Mouse (Mus musculus): ENCODE measurements around the gene Prim1.
"Not testable (repeated sequence)": the region's sequence is repeated elsewhere in the genome, so short reads cannot be mapped to it uniquely, and the experiment has no call there.

Gene Prim1

DNA sequence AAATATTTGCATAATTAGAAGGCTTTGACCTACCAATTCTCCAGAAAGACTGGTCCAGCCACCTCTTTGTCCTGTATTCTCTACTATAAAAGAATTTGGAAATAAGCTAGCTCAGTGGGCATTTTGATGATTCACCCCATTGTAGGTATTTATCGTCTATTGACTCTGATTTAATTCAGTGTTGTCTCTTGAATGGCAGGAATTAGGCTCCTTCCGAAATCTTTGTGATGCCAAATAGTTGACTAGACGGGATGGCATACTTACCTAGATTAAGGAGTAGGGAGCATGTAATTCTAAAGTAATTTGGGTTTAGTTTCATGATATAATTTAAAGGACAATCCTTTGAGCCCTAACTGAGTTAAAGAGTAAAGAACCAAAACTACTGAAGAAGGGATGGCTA, 23.0 kb downstream of the Prim1 start:
- DNase-seq (ENCODE audit: low read depth, low spot score) = no peak

DNA sequence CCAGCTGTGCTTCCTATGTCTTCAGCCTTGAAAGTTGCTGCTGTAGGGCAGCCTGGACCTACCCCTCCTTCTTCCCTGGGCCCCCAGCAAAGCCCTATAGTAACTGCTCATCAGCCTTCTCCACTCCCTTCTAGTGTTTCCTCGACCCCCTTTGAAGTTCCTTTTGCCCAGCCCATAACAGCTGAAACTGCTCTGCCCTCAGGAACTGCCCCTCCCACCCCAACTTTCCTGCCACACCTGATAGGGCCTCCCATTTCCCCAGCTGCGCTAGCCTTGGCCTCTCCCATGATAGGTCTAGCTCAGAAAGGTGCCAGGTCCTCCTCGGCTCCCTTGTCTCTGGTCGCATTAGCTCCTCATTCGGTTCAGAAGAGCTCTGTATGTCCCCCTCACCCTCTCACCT, 24.2 kb downstream of the Prim1 start:
- no peak for DNase-seq (ENCODE audit: low read depth, low spot score)

DNA sequence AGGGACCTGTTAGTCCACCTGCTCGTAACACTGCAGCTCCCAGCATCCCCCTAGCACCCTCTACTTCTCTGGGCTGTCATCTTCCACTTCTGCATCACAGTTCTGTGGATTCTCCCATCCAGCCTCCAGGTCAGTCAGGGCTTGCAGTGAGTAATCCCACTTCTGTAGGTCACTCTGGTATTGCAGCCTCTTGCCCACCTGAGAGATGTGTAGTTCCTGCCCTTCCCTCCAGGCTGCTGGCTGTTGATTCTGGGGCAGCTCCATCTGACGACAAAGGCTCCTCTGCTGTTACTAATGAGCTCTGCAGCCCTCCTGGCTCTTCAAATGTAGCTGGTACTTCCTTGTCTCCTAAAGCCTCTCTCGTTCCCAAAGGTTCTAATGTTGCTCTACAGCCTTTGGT, 24.9 kb downstream of the Prim1 start:
- DNase-seq (ENCODE audit: low read depth, low spot score) = no peak

DNA sequence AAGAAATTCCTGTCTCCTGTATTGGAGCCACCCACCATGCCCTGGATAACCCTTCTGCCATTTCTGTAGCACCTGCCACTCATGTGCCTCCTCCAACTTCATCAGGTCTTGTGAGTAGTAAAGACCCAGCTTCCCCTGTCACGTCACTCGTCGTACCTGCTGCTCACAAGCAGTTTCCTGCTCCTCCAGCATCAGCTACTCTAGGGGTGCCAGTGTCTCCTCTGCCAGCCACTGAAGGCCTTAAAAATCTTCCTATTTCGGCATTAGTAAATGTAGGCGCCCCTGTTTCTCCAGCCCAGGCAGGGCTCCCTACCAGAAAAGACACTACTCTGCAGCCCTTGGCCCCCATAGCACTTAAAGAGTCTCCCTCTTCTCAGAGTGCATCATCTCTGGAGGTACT, 25.3 kb downstream of the Prim1 start:
- DNase-seq (ENCODE audit: low read depth, low spot score) = no peak

DNA sequence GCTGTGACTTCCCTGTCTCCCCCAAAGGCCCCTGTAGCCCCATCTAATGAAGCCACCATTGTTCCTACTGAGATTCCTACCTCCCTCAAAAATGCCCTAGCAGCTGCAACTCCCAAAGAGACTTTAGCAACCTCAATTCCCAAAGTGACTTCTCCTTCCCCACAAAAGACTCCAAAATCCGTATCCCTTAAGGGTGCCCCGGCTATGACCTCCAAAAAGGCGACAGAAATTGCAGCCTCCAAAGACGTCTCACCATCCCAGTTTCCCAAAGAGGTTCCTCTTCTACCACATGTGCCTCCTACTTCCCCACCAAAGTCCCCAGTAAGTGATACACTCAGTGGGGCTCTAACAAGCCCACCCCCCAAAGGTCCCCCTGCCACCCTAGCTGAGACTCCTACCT, 26.7 kb downstream of the Prim1 start:
- DNase-seq (ENCODE audit: low read depth, low spot score) = no peak

DNA sequence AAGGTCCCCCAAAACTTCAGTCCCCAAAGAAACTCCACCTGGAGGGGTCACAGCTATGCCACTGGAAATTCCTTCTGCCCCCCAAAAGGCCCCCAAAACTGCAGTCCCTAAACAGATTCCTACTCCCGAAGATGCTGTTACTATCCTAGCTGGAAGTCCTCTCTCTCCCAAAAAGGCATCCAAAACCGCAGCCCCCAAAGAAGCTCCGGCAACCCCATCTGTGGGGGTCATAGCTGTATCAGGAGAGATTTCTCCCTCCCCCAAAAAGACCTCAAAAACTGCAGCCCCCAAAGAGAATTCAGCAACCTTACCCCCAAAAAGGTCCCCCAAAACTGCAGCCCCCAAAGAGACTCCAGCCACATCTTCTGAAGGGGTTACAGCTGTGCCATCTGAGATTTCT, 27.5 kb downstream of the Prim1 start:
- DNase-seq (ENCODE audit: low read depth, low spot score) = no peak

DNA sequence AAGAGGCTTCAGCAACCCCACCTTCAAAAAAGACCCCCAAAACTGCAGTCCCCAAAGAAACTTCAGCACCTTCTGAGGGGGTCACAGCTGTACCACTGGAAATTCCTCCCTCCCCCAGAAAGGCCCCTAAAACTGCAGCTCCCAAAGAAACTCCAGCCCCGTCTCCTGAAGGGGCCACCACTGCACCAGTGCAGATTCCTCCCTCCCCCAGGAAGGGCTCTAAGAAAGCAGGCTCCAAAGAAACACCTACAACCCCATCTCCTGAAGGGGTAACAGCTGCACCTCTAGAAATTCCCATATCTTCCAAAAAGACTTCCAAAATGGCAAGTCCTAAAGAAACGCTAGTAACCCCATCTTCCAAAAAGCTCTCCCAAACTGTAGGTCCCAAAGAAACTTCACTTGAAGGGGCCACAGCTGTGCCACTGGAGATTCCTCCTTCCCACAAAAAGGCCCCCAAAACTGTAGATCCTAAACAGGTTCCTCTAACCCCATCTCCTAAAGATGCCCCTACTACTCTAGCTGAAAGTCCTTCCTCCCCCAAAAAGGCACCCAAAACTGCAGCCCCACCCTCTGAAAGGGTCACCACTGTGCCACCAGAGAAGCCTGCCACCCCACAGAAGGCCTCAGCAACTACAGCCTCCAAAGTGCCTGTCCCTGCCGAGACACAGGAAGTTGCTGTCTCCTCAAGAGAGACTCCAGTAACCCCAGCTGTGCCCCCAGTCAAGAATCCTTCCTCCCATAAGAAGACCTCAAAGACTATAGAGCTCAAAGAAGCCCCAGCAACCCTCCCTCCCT, 28.3 kb downstream of the Prim1 start:
- no peak for DNase-seq (ENCODE audit: low read depth, low spot score)

DNA sequence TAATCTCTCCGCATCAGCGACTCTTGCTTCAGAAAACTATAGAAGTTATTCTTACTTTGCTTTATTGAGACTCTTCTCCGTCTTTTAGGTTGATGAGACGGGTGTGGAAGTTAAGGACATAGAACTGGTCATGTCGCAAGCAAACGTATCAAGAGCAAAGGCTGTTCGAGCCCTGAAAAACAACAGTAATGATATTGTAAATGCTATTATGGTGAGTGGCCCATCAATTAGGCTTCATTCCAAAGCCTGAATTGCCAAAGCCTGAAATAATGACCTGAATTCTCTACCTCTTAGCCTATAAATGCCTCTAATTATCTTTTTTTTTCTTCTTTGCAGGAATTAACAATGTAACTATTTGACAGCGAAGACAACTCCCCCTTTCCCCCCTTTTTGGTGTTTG, 33.2 kb downstream of the Prim1 start:
- DNase-seq (ENCODE audit: low read depth, low spot score) = no peak

DNA sequence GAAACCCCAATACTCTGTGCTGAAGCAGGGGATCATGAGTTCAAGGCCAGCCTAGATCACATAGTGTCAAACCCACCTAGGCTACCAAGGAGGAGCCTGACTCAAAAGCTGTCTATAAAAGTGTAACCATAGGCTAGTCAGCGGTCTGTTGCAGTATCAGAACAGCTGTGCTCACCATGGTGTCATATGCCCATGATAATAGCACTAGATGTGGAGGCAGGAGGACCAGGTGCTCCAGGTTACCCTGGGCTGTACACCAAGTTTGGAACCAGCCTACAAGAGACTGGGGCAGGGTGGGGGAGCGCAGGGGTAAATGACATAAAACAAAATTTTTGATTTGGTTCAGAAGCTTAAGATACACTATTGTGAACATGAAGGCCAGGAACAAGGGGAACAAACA, 34.8 kb downstream of the Prim1 start:
- no peak for DNase-seq (ENCODE audit: low read depth, low spot score)

DNA sequence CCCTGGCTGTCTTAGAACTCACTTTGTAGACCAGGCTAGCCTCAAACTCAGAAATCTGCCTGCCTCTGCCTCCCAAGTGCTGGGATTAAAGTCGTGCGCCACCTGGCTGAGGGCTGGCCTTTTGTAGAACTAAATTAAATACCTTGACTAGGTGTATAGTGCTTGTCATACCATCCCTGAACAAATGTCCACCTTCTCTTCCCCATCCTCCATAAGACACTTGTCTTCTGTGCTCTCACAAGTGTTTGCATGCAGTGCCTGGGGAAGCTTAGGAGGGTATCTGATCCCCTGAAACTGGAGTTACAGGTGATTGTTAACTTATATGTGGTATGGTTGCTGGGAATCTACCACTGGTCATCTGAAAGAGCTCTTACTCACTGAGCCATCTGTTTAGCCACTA, 35.4 kb downstream of the Prim1 start:
- no peak for DNase-seq (ENCODE audit: low read depth, low spot score)

DNA sequence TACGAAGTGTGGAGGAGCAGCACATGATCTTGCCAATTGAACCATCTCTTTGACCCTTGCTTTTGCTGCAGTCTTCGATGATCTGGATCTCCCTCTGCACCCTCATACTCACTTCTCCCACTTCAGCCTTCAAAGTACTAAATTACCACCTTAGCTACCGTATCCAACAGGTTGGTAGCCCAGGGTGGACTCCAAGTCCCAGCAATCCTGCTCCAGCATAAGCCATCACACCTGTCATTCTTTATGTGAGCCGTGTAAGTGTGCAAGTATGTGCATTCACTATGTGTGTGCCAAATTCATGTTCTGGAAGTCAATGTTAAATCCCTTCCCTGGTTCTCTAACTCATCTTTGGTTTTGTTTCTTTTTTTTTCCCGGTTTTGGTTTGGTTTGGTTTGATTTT, 36.6 kb downstream of the Prim1 start:
- DNase-seq (ENCODE audit: low read depth, low spot score) = no peak

DNA sequence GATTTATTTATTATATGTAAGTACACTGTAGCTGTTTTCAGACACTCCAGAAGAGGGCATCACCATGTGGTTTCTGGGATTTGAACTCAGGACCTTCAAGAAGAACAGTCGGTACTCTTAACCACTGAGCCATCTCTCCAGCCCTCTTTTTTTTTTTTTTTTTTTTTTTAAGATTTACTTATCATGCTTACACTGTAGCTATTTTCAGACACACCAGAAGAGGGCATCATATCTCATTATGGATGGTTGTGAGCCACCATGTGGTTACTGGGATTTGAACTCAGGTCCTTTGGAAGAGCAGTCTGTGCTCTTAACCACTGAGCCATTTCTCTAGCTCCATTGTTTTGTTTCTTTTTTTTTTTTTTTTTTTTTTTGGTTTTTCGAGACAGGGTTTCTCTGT, 37.2 kb downstream of the Prim1 start:
- not testable (repeated sequence) for DNase-seq (ENCODE audit: low read depth, low spot score)

DNA sequence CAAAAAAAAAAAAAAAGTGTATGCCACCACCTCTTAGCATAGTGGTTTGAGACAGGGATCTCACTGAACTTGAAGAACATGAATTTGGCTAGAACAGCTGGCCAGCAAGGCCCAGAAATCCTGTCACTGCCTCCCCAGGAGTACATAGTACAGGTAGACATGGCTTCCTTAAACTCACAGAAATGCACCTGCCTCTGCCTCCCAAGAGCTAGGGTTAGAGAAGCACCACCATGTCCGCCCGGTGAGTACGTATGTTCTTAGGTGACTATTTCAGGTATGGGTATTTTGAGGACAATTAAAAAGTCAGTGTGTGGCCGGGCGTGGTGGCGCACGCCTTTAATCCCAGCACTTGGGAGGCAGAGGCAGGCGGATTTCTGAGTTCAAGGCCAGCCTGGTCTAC, 38.0 kb downstream of the Prim1 start:
- no peak for DNase-seq (ENCODE audit: low read depth, low spot score)

DNA sequence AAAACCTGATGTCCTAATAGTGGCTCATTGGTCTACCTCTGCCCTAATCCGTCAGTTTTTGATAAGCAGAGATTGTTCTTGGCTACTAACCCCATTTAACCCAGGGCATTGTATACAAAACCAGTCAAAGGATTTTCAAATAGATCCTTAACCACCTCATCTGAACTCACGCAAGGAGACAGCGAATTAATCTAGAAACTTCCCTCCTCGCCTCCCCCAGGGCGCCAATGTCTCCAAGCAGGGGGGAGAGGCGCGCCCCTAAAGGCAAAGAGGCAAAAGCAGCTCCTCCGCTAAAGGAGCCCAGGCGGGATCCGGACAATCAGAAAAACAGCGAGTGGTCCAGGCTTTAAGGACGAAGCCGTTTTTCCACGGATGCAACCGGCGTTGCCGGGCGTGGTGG, 43.2 kb downstream of the Prim1 start:
- DNase-seq (ENCODE audit: low read depth, low spot score) = no peak

DNA sequence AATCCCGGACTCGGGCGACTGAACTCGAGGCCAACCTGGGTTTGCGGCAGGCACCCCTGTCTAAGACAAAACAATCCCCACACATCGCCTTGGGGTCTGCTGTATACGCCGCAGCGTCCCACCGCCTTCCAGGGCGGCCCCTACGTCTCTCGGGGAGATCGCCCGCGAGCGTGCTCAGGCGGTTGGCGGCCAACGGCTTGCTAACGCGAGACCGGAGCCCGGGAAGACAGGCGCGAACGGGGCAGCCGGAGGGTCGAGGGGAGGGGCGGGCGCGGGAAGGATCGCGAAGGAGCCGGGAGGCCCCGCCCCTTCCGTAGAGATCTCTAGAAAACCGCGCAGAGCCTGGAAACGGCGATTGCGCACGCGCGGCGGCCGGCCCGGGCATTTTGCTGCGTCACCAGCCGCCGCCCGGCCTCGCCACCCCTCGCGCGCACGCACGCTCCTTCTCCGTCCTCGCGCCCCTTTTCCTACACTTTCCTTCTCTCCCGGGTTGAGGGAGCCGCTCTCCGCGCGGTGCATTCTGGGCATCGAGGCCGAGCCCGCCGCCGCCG, 43.7 kb downstream of the Prim1 start, which contains the start of gene Ptges3:
Gene Ptges3, plus strand, starts transcription at position 354 of the 551 bp plus-strand sequence.
- DNase-seq (ENCODE audit: low read depth, low spot score) = peak; percentile 97

DNA sequence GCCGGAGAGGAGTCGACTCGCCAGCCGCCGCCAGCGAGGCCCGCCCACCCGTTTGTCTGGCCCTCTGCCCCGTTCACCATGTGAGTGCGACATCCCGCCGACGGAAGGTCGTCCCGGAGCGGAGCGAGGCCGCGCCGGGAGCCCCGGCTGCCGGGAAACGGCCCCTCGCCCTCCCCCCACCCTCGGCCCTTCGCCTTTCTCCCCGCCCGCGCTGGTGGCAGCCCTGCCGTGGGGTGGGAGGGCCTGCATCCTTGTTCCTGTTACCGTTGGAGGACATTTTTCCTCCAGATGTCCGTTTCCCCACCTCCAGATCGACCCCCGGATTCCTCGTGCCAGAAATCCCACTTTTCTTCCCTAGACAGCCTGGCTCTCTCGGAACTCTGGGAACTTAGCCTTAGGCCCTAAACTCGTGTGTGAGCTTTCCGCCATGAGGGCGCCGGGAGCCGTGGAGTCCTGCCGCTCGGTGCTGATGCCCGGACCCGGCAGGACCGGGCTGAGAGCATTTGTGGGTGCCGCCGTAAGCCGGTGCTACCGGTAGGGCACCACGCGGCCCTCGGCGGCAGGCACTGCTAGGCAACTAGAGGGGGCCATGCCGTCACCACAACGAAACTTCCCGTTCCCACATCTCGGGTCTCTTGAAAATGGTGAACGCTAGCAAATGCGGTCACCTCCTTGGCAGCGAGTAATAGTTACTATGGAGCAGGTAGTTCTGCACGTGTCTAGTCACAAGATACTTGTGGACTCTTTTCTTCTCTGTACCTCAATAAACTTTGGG, 44.4 kb downstream of the Prim1 start:
- DNase-seq (ENCODE audit: low read depth, low spot score) = peak; percentile 58

DNA sequence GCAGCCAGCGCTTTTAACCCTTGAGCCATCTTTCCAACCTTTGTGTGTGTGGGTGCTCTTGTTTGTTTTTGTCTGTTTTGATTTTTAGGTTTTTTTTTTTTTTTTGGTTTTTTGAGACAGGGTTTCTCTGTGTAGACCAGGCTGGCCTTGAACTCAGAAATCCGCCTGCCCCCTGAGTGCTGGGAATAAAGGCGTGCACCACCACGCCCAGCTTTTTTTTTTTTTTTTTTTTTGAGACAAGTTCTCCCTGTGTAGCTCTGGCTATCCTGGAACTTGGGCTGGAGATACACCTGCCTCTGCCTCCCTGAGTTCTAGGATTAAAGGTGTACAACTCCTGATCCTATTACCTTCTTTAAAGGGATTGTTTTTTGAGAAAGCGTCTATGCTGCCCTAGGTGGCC, 46.1 kb downstream of the Prim1 start:
- no peak for DNase-seq (ENCODE audit: low read depth, low spot score)

DNA sequence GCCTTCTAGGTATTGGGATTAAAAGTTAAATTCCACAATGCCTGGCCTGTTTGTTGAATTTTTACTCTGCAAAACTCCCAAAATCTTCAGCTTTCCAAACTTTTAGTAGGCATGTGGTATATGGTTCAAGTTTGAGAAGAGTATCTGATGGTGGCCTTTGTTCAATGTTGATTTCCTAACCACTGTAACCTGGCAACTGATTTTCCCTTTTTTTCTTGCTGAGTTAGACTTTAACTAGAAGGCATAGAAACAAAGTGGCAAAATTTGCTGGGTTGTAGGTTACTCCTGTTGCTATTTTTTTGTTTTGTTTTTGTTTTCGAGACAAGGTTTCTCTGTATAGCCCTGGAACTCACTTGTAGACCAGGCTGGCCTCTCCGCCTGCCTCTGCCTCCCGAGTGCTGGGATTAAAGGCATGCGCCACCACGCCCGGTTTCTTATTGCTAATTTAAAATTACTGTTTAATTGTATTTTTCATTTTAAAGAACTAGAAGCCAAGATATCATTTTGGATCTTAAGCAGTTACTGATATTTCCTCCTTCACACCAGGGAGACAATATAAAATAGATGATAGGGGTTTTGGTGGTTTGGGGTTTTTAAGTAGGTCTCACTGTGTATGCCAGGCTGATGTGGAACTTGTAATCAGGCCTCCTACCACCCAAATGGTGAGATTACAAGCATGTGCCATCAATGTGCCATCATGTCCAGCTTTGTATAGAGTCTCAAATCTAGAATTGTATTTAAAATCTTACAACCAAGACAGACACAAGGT, 47.4 kb downstream of the Prim1 start:
- no peak for DNase-seq (ENCODE audit: low read depth, low spot score)

DNA sequence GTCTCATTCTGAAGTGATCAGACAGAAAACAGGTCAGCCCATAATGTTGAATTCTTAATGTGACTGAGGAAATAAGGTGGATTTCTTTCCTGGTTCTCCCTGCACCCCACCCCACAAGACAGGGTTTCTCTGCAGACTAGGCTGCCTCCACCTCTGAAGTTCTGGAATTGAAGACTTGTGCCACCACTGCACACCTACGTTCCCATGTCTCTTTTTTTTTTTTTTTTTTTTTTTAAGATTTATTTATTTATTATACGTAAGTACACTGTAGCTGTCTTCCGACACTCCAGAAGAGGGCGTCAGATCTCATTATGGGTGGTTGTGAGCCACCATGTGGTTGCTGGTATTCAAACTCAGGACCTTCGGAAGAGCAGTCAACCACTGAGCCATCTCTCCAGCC, 51.1 kb downstream of the Prim1 start:
- DNase-seq (ENCODE audit: low read depth, low spot score) = no peak

DNA sequence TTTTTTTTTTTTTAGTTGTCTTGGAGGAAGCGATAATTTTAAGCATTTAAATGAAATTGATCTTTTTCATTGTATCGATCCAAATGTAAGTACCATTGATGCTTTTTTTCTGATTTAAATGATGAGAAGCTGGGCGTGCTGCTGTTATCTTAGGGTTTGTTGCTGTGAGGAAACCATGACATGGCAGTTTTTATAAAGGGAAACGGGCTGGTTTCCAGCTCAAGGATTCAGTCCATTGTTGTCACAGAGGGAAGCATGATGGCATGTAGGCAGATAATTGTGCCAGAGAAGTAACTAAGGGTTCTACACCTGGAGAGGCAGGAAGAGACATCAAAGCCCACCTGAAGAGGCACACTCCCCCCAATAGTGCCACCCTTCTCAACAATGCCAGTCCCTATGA, 54.2 kb downstream of the Prim1 start:
- no peak for DNase-seq (ENCODE audit: low read depth, low spot score)

DNA sequence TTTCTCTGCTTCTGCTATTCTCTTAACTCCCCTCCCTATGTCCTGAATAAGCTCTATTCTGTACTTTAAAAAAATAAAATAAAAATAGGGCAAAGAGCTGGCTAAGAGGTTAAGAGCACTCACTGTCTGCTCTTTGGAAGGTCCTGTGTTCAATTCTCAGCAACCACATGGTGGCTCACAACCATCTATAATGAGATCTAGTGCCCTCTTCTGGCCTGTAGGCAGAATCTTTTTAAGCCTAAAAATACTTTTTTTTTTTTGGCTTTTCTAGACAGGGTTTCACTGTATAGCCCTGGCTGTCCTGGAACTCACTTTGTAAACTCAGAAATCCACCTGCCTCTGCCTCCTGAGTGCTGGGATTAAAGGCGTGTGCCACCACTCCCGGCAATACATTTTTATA, 55.5 kb downstream of the Prim1 start:
- not testable (repeated sequence) for DNase-seq (ENCODE audit: low read depth, low spot score)

DNA sequence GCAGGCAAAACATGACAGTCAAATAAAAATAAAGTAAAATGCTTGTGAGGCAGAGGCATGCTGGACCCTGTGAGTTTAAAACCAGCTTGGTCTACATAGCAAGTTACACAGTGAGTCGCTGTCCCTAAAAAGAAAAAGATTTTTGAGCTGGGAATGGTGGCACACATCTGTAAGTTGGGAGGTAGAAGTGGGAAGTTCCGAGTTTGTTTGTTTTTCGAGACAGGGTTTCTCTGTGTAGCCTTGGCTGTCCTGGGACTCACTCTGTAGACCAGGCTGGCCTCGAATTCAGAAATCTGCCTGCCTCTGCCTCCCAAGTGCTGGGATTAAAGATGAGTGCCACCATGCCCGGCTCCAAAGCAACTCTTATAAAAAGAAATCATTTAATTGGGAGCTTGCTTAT, 63.3 kb downstream of the Prim1 start:
- DNase-seq (ENCODE audit: low read depth, low spot score) = not testable (repeated sequence)

Measured in brain, adult 2 months (tissue).